Mouse (Mus musculus) spleen, adult 2 months (tissue): ENCODE measurements at regions not wholly inside any gene's neighbourhood (a gene's known extent, or its start where the extent isn't known, plus 50 kb on each side); places are given as distances from the start of the nearest gene placed in this dataset.

Source experiments
- DNase-seq, 2 experiments: peaks; one replicate each; pipeline versions ENCODE4 v3.0.0 to v3.0.0-alpha.2; 2012 to 2021; ENCODE audit warnings: low spot score in 2 of 2, low read depth in 1 of 2
- H3K27ac ChIP-seq: fragments of 200-500 bp; 2 replicates; pipeline ENCODE4 v1.5.1; 2012; ENCODE audit warnings: low read length, inconsistent platforms; ENCODE audit not compliant: insufficient read depth
- H3K27me3 ChIP-seq: fragments of 200-500 bp; 2 replicates; pipeline ENCODE4 v1.6.1; 2012; ENCODE audit warnings: mild to moderate bottlenecking, moderate library complexity, low read length, inconsistent platforms; ENCODE audit not compliant: control insufficient read depth, insufficient read depth
- H3K36me3 ChIP-seq: fragments of 200-500 bp; 2 replicates; pipeline ENCODE4 v1.6.1; 2012; ENCODE audit warnings: mild to moderate bottlenecking, low read length, inconsistent platforms; ENCODE audit not compliant: control insufficient read depth, insufficient read depth
- H3K4me1 ChIP-seq: fragments of 200-500 bp; 2 replicates; pipeline ENCODE4 v1.6.1; 2011; ENCODE audit warnings: inconsistent platforms; ENCODE audit not compliant: control insufficient read depth, insufficient read depth, insufficient read length
- H3K4me3 ChIP-seq: fragments of 200-500 bp; 2 replicates; pipeline ENCODE4 v1.5.1; 2011; ENCODE audit warnings: mild to moderate bottlenecking, inconsistent platforms; ENCODE audit not compliant: insufficient read depth, insufficient read length; ENCODE audit errors: extremely low read depth
- CTCF ChIP-seq: fragments of 200-500 bp; IDR thresholded peaks from 2 replicates; pipeline ENCODE4 v1.5.1; 2011; ENCODE audit warnings: mild to moderate bottlenecking, inconsistent platforms; ENCODE audit not compliant: insufficient read depth, insufficient read length, insufficient replicate concordance; ENCODE audit errors: extremely low read depth
- POLR2A ChIP-seq: fragments of 200-500 bp; IDR thresholded peaks from 2 replicates; pipeline ENCODE4 v1.6.1; 2011; ENCODE audit warnings: low read depth, low read length, inconsistent platforms
- WGBS: fragments of 180-500 bp; shearing (Covaris S2); methylation state at CpG from one replicate; pipeline ENCODE4 v1.1.7; 2018; 5-methylcytosine and 5-hydroxymethylcytosine counted together

DNA sequence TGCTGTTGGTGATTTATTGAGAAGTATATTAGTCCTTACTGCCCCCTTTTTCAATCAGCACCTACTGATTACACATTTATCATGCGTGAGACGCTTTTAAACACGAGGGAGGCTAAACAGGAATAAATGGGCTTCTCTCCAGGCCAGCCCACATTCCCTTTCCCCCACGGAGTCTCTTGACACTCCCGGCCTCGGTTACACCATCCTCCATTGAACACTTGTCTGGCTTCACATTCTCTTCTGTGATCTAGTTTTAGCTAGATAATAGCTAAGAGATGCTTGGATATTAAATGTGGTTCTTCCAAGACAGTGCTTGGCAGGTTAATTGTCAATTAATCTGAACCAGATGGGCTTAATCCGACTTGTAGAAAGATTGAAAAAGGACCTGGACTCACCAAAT lies 189.4 kb downstream of the Slc30a10 start:
- 82% methylated on average over 7 of the region's 7 CpGs for WGBS
- no peak overlapping the region for H3K4me3 ChIP-seq
- DNase-seq: no peak

GRCm38 (mm10) chr1:185648128-185648527 lies 193.5 kb downstream of the Slc30a10 start:
- Histone ChIP-seq H3K27me3 (no peaks in the 10 kb centered on the region), H3K4me1 (no peaks in the 10 kb centered on the region), H3K27ac (no peak overlapping the region), H3K36me3 (no peaks in the 10 kb centered on the region), H3K4me3 (no peak overlapping the region)
- TF ChIP-seq POLR2A (no peak), CTCF (no peak)
- DNase-seq: no peak
- WGBS: 81% methylated on average over 6 of the region's 6 CpGs

More for the DNA sequence above, 189.4 kb downstream of the Slc30a10 start:
- Histone ChIP-seq H3K27me3 (no peaks in the 10 kb centered on the region), H3K4me1 (no peaks in the 10 kb centered on the region), H3K27ac (no peak overlapping the region), H3K36me3 (no peaks in the 10 kb centered on the region)
- TF ChIP-seq POLR2A (no peak), CTCF (no peak)

- DNase-seq: no peak
- TF ChIP-seq POLR2A: no peak
- no peak for TF ChIP-seq CTCF
- no peaks in the 10 kb centered on the region for H3K4me1 ChIP-seq
- H3K4me3 ChIP-seq: no peak overlapping the region
- WGBS: 84% methylated on average over 4 of the region's 4 CpGs
- no peak overlapping the region for H3K27ac ChIP-seq
- H3K36me3 ChIP-seq: no peaks in the 10 kb centered on the region
- H3K27me3 ChIP-seq: no peaks in the 10 kb centered on the region
Measured at GRCm38 (mm10) chr1:185648926-185649325, 194.3 kb downstream of the Slc30a10 start.

GRCm38 (mm10) chr1:185650926-185651325 lies 196.3 kb downstream of the Slc30a10 start:
- no peaks in the 10 kb centered on the region for H3K36me3 ChIP-seq
- 74% methylated on average over 2 of the region's 2 CpGs for WGBS
- no peak overlapping the region for H3K27ac ChIP-seq
- H3K4me3 ChIP-seq: no peak overlapping the region
- DNase-seq: no peak
- H3K4me1 ChIP-seq: no peaks in the 10 kb centered on the region
- H3K27me3 ChIP-seq: no peaks in the 10 kb centered on the region
- no peak for TF ChIP-seq CTCF
- no peak for TF ChIP-seq POLR2A

GRCm38 (mm10) chr1:185655021-185655420 lies 200.4 kb downstream of the Slc30a10 start:
- H3K4me1 ChIP-seq: no peaks in the 10 kb centered on the region
- WGBS: 89% methylated on average over 7 of the region's 7 CpGs
- no peak for DNase-seq

GRCm38 (mm10) chr1:185655461-185655860 lies 200.8 kb downstream of the Slc30a10 start:
- TF ChIP-seq CTCF: no peak
- no peak for TF ChIP-seq POLR2A
- no peaks in the 10 kb centered on the region for H3K36me3 ChIP-seq
- H3K27ac ChIP-seq: no peak overlapping the region
- no peaks in the 10 kb centered on the region for H3K4me1 ChIP-seq
- DNase-seq: no peak
- WGBS: 83% methylated on average over 4 of the region's 4 CpGs
- no peak overlapping the region for H3K4me3 ChIP-seq
- no peaks in the 10 kb centered on the region for H3K27me3 ChIP-seq

More at GRCm38 (mm10) chr1:185655021-185655420, 200.4 kb downstream of the Slc30a10 start:
- no peaks in the 10 kb centered on the region for H3K36me3 ChIP-seq
- no peaks in the 10 kb centered on the region for H3K27me3 ChIP-seq
- no peak overlapping the region for H3K27ac ChIP-seq
- H3K4me3 ChIP-seq: no peak overlapping the region
- no peak for TF ChIP-seq POLR2A
- TF ChIP-seq CTCF: no peak

DNA sequence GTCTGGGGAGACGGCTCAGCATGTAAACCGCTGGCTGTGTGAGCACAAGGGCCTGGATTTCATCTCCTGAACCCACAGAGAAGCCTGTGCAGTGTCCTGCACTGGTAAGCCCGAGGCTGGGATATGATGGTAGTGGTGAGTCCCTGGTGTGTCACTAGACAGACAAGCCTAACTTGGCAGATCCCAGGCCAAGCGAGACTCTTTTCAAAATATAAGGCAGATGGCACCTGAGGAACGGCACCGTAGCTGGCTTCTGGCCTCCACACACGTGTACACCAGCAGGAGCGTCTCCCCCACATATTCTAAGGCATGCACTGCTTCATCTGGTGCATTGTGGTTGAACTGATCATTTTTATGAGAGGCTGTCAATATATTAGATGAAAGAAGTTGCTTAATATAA lies 202.6 kb downstream of the Slc30a10 start:
- TF ChIP-seq POLR2A (no peak), CTCF (no peak)
- no peak for DNase-seq
- 86% methylated on average over 8 of the region's 8 CpGs for WGBS

GRCm38 (mm10) chr1:185659476-185659875 lies 204.8 kb downstream of the Slc30a10 start:
- Histone ChIP-seq H3K36me3 (no peaks in the 10 kb centered on the region), H3K27ac (no peak overlapping the region), H3K4me1 (no peaks in the 10 kb centered on the region), H3K27me3 (no peaks in the 10 kb centered on the region), H3K4me3 (no peak overlapping the region)
- WGBS: 85% methylated on average over 5 of the region's 5 CpGs
- no peak for DNase-seq
- TF ChIP-seq POLR2A (no peak), CTCF (no peak)

More for the DNA sequence above, 202.6 kb downstream of the Slc30a10 start:
- Histone ChIP-seq H3K4me1 (no peaks in the 10 kb centered on the region), H3K36me3 (no peaks in the 10 kb centered on the region), H3K27me3 (no peaks in the 10 kb centered on the region), H3K4me3 (no peak overlapping the region), H3K27ac (no peak overlapping the region)
